Mouse (Mus musculus): ENCODE results near the gene Ugt1a9.

Ugt1a9 gene

GRCm38 (mm10) chr1:88258881-88259642 is 188.5 kb downstream of the Ugt1a9 start:
- DNase-seq (ENCODE audit: low spot score in 2 of 2) = no peak

GRCm38 (mm10) chr1:88259643-88260024 is 189.0 kb downstream of the Ugt1a9 start:
- no peak for DNase-seq (ENCODE audit: low spot score in 2 of 2)

- DNase-seq (ENCODE audit: low spot score in 2 of 2) = no peak
Observed at GRCm38 (mm10) chr1:88260114-88260513, 189.5 kb downstream of the Ugt1a9 start.

- DNase-seq (ENCODE audit: low spot score in 2 of 2) = no peak
Observed at GRCm38 (mm10) chr1:88260604-88261377, 190.2 kb downstream of the Ugt1a9 start.

GRCm38 (mm10) chr1:88261706-88262105 is 191.1 kb downstream of the Ugt1a9 start:
- no peak for DNase-seq (ENCODE audit: low spot score in 2 of 2)

- no peak for DNase-seq (ENCODE audit: low spot score in 2 of 2)
Observed at GRCm38 (mm10) chr1:88262255-88262654, 191.7 kb downstream of the Ugt1a9 start.

- no peak for DNase-seq (ENCODE audit: low spot score in 2 of 2)
Observed at GRCm38 (mm10) chr1:88262961-88263360, 192.4 kb downstream of the Ugt1a9 start.

- DNase-seq (ENCODE audit: low spot score in 2 of 2) = no peak
Observed at GRCm38 (mm10) chr1:88263778-88264177, 193.2 kb downstream of the Ugt1a9 start.

GRCm38 (mm10) chr1:88264237-88264868 is 193.8 kb downstream of the Ugt1a9 start:
- DNase-seq (ENCODE audit: low spot score in 2 of 2) = no peak

- no peak for DNase-seq (ENCODE audit: low spot score in 2 of 2)
Observed at GRCm38 (mm10) chr1:88264869-88265240, 194.3 kb downstream of the Ugt1a9 start.

GRCm38 (mm10) chr1:88266123-88266522 is 195.5 kb downstream of the Ugt1a9 start:
- DNase-seq (ENCODE audit: low spot score in 2 of 2) = no peak

GRCm38 (mm10) chr1:88267489-88267888 is 196.9 kb downstream of the Ugt1a9 start:
- no peak for DNase-seq (ENCODE audit: low spot score in 2 of 2)

- DNase-seq (ENCODE audit: low spot score in 2 of 2) = no peak
Observed at GRCm38 (mm10) chr1:88268070-88268469, 197.5 kb downstream of the Ugt1a9 start.

Measured in left cerebral cortex, adult 9 months (tissue).